Mouse (Mus musculus): ENCODE data around the gene Abi1.
A peak's percentile ranks its signal among the peaks of the same experiment; 100 is the strongest.
"Not testable (repeated sequence)": the region's sequence is repeated elsewhere in the genome, so short reads cannot be mapped to it uniquely, and the experiment has no call there.

Abi1 gene

GRCm38 (mm10) chr2:23028826-23029225, 11.2 kb downstream of the Abi1 start:
- DNase-seq: no peak

GRCm38 (mm10) chr2:23026379-23026778, 13.7 kb downstream of the Abi1 start:
- DNase-seq: no peak

- no peak for DNase-seq
Measured at GRCm38 (mm10) chr2:23023714-23024282, 16.2 kb downstream of the Abi1 start.

- no peak for DNase-seq
Measured at GRCm38 (mm10) chr2:23023023-23023422, 17.0 kb downstream of the Abi1 start.

GRCm38 (mm10) chr2:23021721-23022120, 18.3 kb downstream of the Abi1 start:
- DNase-seq: peak; percentile 28

GRCm38 (mm10) chr2:23021320-23021719, 18.7 kb downstream of the Abi1 start:
- DNase-seq: no peak

GRCm38 (mm10) chr2:23019170-23019569, 20.9 kb downstream of the Abi1 start:
- no peak for DNase-seq

GRCm38 (mm10) chr2:23016121-23016520, 23.9 kb downstream of the Abi1 start:
- no peak for DNase-seq

- no peak for DNase-seq
Measured at GRCm38 (mm10) chr2:23015335-23015734, 24.7 kb downstream of the Abi1 start.

GRCm38 (mm10) chr2:23014935-23015334, 25.1 kb downstream of the Abi1 start:
- DNase-seq: not testable (repeated sequence)

- no peak for DNase-seq
Measured at GRCm38 (mm10) chr2:23008256-23008655, 31.8 kb downstream of the Abi1 start.

- no peak for DNase-seq
Measured at GRCm38 (mm10) chr2:23007577-23007976, 32.5 kb downstream of the Abi1 start.

GRCm38 (mm10) chr2:23007149-23007548, 32.9 kb downstream of the Abi1 start:
- no peak for DNase-seq

GRCm38 (mm10) chr2:23006219-23006618, 33.8 kb downstream of the Abi1 start:
- no peak for DNase-seq

GRCm38 (mm10) chr2:23002637-23003036, 37.4 kb downstream of the Abi1 start:
- DNase-seq: no peak

- DNase-seq: no peak
Measured at GRCm38 (mm10) chr2:22999620-23000019, 40.4 kb downstream of the Abi1 start.

- no peak for DNase-seq
Measured at GRCm38 (mm10) chr2:22998804-22999203, 41.2 kb downstream of the Abi1 start.

GRCm38 (mm10) chr2:22998015-22998414, 42.0 kb downstream of the Abi1 start:
- no peak for DNase-seq

- DNase-seq: no peak
Measured at GRCm38 (mm10) chr2:22996071-22996470, 44.0 kb downstream of the Abi1 start.

- DNase-seq: peak; percentile 52
Measured at GRCm38 (mm10) chr2:22985973-22986657, 53.9 kb downstream of the Abi1 start.

- DNase-seq: no peak
Measured at GRCm38 (mm10) chr2:22977387-22977973, 62.6 kb downstream of the Abi1 start.

- DNase-seq: no peak
Measured at GRCm38 (mm10) chr2:22962970-22963369, 77.1 kb downstream of the Abi1 start.

GRCm38 (mm10) chr2:22962242-22962641, 77.8 kb downstream of the Abi1 start:
- DNase-seq: no peak

- DNase-seq: no peak
Measured at GRCm38 (mm10) chr2:22961681-22962080, 78.4 kb downstream of the Abi1 start.

Measured in kidney, adult 9 months (tissue).